19 mouse cellular contexts compared by ENCODE assay signal in the genomic region with DNA sequence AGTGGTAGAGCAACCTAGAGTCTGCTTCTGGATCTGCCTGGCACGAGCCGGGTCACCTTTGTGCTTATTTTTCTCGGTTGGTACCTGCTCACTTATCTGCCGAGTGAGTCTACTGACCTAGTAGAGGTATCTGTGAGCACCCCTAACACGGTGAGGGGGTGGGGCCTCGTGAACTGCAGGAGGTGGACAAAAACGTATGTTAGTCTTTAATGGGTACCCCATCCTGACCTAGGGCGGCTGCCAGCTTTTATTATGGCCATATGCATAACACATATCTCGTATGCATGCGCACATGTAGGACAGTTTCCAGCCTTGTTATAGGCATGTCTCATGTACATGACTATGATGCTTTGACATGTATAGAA. TPM values are rescaled to one million over a fixed set of nuclear protein-coding genes. Genes with fewer than 3 reads are reported as not detected.
DNase-seq lines count a peak whose midpoint lies in the region; ATAC-seq and TF ChIP-seq lines count a peak whose summit lies in the region.
"Had no signal": no experiment of that assay in that cellular context is flagged by ENCODE, and none has a peak within 500 bp of the region (broad histone marks: within the 10 kb centered on the region; RNA-seq: fewer than 3 reads in every experiment).

No protein-coding gene starts in this region.

- 87% methylated on average over 10 of the region's 10 CpGs for WGBS in forebrain, embryonic 14.5 days
- 92% methylated on average over 10 of the region's 10 CpGs for WGBS in midbrain, embryonic 10.5 days
- 87% methylated on average over 10 of the region's 10 CpGs for WGBS in neural tube, embryonic 14.5 days
- whole genome bisulfite sequencing in lung, adult 2 months, result 87% methylated on average over 10 of the region's 10 CpGs
- WGBS in liver, embryonic 11.5 days, result 85% methylated on average over 10 of the region's 10 CpGs

- H3K4me2 ChIP-seq in forebrain, embryonic 14.5 days (ENCODE audit: low read length), result peak overlapping the region; percentile 77
- peak overlapping the region; percentile 81 for H3K4me2 ChIP-seq in neural tube, embryonic 14.5 days (ENCODE audit: low read depth, low read length)
- no peak overlapping the region for H3K4me2 ChIP-seq in liver, embryonic 11.5 days

- no peaks in the 10 kb centered on the region for H3K9me3 ChIP-seq in forebrain, embryonic 14.5 days (replicated peaks; ENCODE audit: control insufficient read depth, low read length)
- no peaks in the 10 kb centered on the region for H3K9me3 ChIP-seq in midbrain, embryonic 10.5 days (replicated peaks)
- H3K9me3 ChIP-seq in neural tube, embryonic 14.5 days (ENCODE audit: control insufficient read depth, low read length), result no peaks in the 10 kb centered on the region
- H3K9me3 ChIP-seq in liver, embryonic 11.5 days (ENCODE audit: control insufficient read depth, low read length), result no peaks in the 10 kb centered on the region
- H3K9me3 ChIP-seq: embryonic facial prominence, embryonic 13.5 days; limb, embryonic 10.5 days had no signal

- H3K27ac ChIP-seq in layer of hippocampus, adult 2 months, result peak overlapping the region; percentile 90
- no peak overlapping the region for H3K27ac ChIP-seq in forebrain, embryonic 14.5 days (ENCODE audit: low read depth, low read length)
- H3K27ac ChIP-seq in midbrain, embryonic 10.5 days (replicated peaks), result no peak overlapping the region
- H3K27ac ChIP-seq in neural tube, embryonic 14.5 days (ENCODE audit: low read depth, low read length), result no peak overlapping the region
- H3K27ac ChIP-seq in liver, embryonic 11.5 days (ENCODE audit: low read depth, low read length), result no peak overlapping the region
- H3K27ac ChIP-seq: embryonic facial prominence, embryonic 13.5 days; liver, embryonic 14.5 days; stomach, postnatal 0 days had no signal

- peak overlapping the region; percentile 60 for H3K4me3 ChIP-seq in layer of hippocampus, adult 2 months
- peak overlapping the region; percentile 41 for H3K4me3 ChIP-seq in forebrain, embryonic 14.5 days (ENCODE audit: low read depth, low read length)
- peak overlapping the region; percentile 53; the same call in 1 of the 2 replicates for H3K4me3 ChIP-seq in midbrain, embryonic 10.5 days
- peak overlapping the region; percentile 42 for H3K4me3 ChIP-seq in neural tube, embryonic 14.5 days (ENCODE audit: low read depth, low read length)
- no peak overlapping the region for H3K4me3 ChIP-seq in lung, adult 2 months (replicated peaks; ENCODE audit: extremely low read depth, low read depth, low read length)
- no peak overlapping the region for H3K4me3 ChIP-seq in liver, embryonic 11.5 days (ENCODE audit: low read depth, low read length)
- H3K4me3 ChIP-seq: limb, embryonic 10.5 days had no signal

- ATAC-seq in forebrain, embryonic 14.5 days, result no peak
- ATAC-seq in neural tube, embryonic 14.5 days (ENCODE audit: low read depth), result no peak
- ATAC-seq in liver, embryonic 11.5 days (replicated peaks; ENCODE audit: low FRiP score), result no peak
- ATAC-seq: inflammation-experienced regulatory T-cells, adult 6 months had no signal

- no peaks in the 10 kb centered on the region for H3K36me3 ChIP-seq in forebrain, embryonic 14.5 days (ENCODE audit: control insufficient read depth, insufficient read depth, low read length)
- H3K36me3 ChIP-seq in midbrain, embryonic 10.5 days, result no peaks in the 10 kb centered on the region
- no peaks in the 10 kb centered on the region for H3K36me3 ChIP-seq in neural tube, embryonic 14.5 days (ENCODE audit: control insufficient read depth, insufficient read depth, low read length)
- no peaks in the 10 kb centered on the region for H3K36me3 ChIP-seq in liver, embryonic 11.5 days (ENCODE audit: control insufficient read depth, insufficient read depth, low read length)

- TF ChIP-seq POLR2A in lung, adult 2 months (IDR thresholded peaks at IDR 0.05; ENCODE audit: borderline replicate concordance, extremely low read depth, low read depth, low read length), result no peak

- no peaks in the 10 kb centered on the region for H3K27me3 ChIP-seq in forebrain, embryonic 14.5 days (replicated peaks; ENCODE audit: control insufficient read depth, insufficient read depth, low read length)
- peaks cover 24% of the 10 kb centered on the region for H3K27me3 ChIP-seq in midbrain, embryonic 10.5 days (ENCODE audit: low read depth, poor library complexity, severe bottlenecking)
- H3K27me3 ChIP-seq in neural tube, embryonic 14.5 days (ENCODE audit: control insufficient read depth, insufficient read depth, low read length), result no peaks in the 10 kb centered on the region
- H3K27me3 ChIP-seq in liver, embryonic 11.5 days (replicated peaks; ENCODE audit: control insufficient read depth, insufficient read depth, low read length), result no peaks in the 10 kb centered on the region
- H3K27me3 ChIP-seq: embryonic facial prominence, embryonic 13.5 days had no signal

- H3K9ac ChIP-seq in forebrain, embryonic 14.5 days (ENCODE audit: low read length), result peak overlapping the region; percentile 73
- H3K9ac ChIP-seq in neural tube, embryonic 14.5 days (replicated peaks; ENCODE audit: low read depth, low read length), result 0 out of 2 replicates have a peak overlapping the region, but pooled peaks have one; percentile 29
- H3K9ac ChIP-seq in liver, embryonic 11.5 days (ENCODE audit: low read depth, low read length), result no peak overlapping the region
- H3K9ac ChIP-seq: liver, embryonic 14.5 days had no signal

- peaks cover 20% of the 10 kb centered on the region for H3K4me1 ChIP-seq in forebrain, embryonic 14.5 days (ENCODE audit: control insufficient read depth, insufficient read depth, low read length)
- peaks cover 23% of the 10 kb centered on the region for H3K4me1 ChIP-seq in midbrain, embryonic 10.5 days
- peaks cover 24% of the 10 kb centered on the region for H3K4me1 ChIP-seq in neural tube, embryonic 14.5 days (ENCODE audit: control insufficient read depth, insufficient read depth, low read length)
- H3K4me1 ChIP-seq in lung, adult 2 months (ENCODE audit: control insufficient read depth, insufficient read depth, low read length), result no peaks in the 10 kb centered on the region
- no peaks in the 10 kb centered on the region for H3K4me1 ChIP-seq in liver, embryonic 11.5 days (replicated peaks; ENCODE audit: control insufficient read depth, insufficient read depth, low read length)

- no peak for DNase-seq in layer of hippocampus, adult 2 months (ENCODE audit: low spot score in 2 of 2)
- no peak for DNase-seq in layer of hippocampus, adult 18-20 months (ENCODE audit: low spot score in 2 of 2)
- DNase-seq in forebrain, embryonic 14.5 days (ENCODE audit: low spot score), result no peak
- no peak for DNase-seq in midbrain, embryonic 10.5 days (ENCODE audit: low spot score)
- no peak for DNase-seq in lung, adult 2 months
- no peak for DNase-seq in liver, embryonic 11.5 days (ENCODE audit: low spot score)
- DNase-seq in MN1 (ENCODE audit: low spot score), result no peak
- DNase-seq: layer of hippocampus, adult 9-11 months; lung, postnatal 36 days; spleen, adult 18-20 months; thymus, postnatal 36 days had no signal

- TF ChIP-seq CTCF in layer of hippocampus, adult 2 months (conservative IDR thresholded peaks at IDR 0.05), result no peak
- TF ChIP-seq CTCF in lung, adult 2 months (IDR thresholded peaks at IDR 0.05; ENCODE audit: insufficient read depth, low read length), result no peak

RNA-seq across cellular contexts. Expression of gene Acr, which starts 34.3 kb away (rescaled TPM):
- 1 to 10 TPM in 1 of 2 experiments, under 1 TPM in 1; 0.92 to 1.3 TPM for total RNA-seq in layer of hippocampus, adult 2 months (2021)
- total RNA-seq in layer of hippocampus, adult 18-20 months (2021), result 1 to 10 TPM in 1 of 2 experiments, under 1 TPM in 1; 0.66 to 1.0 TPM
- 0.63 and 1.2 TPM in 2 replicates for polyA plus RNA-seq in forebrain, embryonic 14.5 days (2014; fragmentation: Nextera tagmentation; extraction: Ambion mirVana)
- polyA plus RNA-seq in midbrain, embryonic 10.5 days (2016; fragmentation: Nextera tagmentation; extraction: Ambion mirVana), result 0.10 and 0.47 TPM in 2 replicates
- polyA plus RNA-seq in neural tube, embryonic 14.5 days (2014; fragmentation: Nextera tagmentation; extraction: Ambion mirVana), result 2.0 and 2.6 TPM in 2 replicates
- 2.8 and 2.9 TPM in 2 replicates for polyA plus RNA-seq in lung, adult 2 months (2012; rRNA removed)
- polyA plus RNA-seq in liver, embryonic 11.5 days (2014; fragmentation: Nextera tagmentation; extraction: Ambion mirVana), result 0.11 TPM in 1 of 2 replicates, not detected in the other
- total RNA-seq: MEL; monocyte, adult 5-6 weeks had no signal
- polyA plus RNA-seq: inflammation-experienced regulatory T-cells, adult 6 months; limb, embryonic 10.5 days; stomach, postnatal 0 days had no signal

RNA-seq across cellular contexts. Expression of gene Shank3, which starts 34.4 kb away (rescaled TPM):
- 100 to 1,000 TPM; 243 to 251 TPM for total RNA-seq in layer of hippocampus, adult 2 months (2021)
- 100 to 1,000 TPM; 232 to 243 TPM for total RNA-seq in layer of hippocampus, adult 18-20 months (2021)
- 4.8 and 6.0 TPM in 2 replicates for polyA plus RNA-seq in forebrain, embryonic 14.5 days (2014; fragmentation: Nextera tagmentation; extraction: Ambion mirVana)
- 2.1 and 2.6 TPM in 2 replicates for polyA plus RNA-seq in midbrain, embryonic 10.5 days (2016; fragmentation: Nextera tagmentation; extraction: Ambion mirVana)
- 7.4 and 10.1 TPM in 2 replicates for polyA plus RNA-seq in neural tube, embryonic 14.5 days (2014; fragmentation: Nextera tagmentation; extraction: Ambion mirVana)
- polyA plus RNA-seq in lung, adult 2 months (2012; rRNA removed), result 103 and 141 TPM in 2 replicates
- polyA plus RNA-seq in liver, embryonic 11.5 days (2014; fragmentation: Nextera tagmentation; extraction: Ambion mirVana), result 1.1 and 1.7 TPM in 2 replicates
- total RNA-seq: monocyte, adult 5-6 weeks had no signal
- polyA plus RNA-seq: inflammation-experienced regulatory T-cells, adult 6 months had no signal

RNA-seq across cellular contexts. Expression of gene Arsa, which starts 56.6 kb away (rescaled TPM):
- total RNA-seq in layer of hippocampus, adult 2 months (2021), result 10 to 100 TPM; 29.2 to 31.4 TPM
- 10 to 100 TPM; 28.1 to 29.6 TPM for total RNA-seq in layer of hippocampus, adult 18-20 months (2021)
- polyA plus RNA-seq in forebrain, embryonic 14.5 days (2014; fragmentation: Nextera tagmentation; extraction: Ambion mirVana), result 14.0 and 16.5 TPM in 2 replicates
- polyA plus RNA-seq in midbrain, embryonic 10.5 days (2016; fragmentation: Nextera tagmentation; extraction: Ambion mirVana), result 13.5 and 14.0 TPM in 2 replicates
- 17.3 and 18.9 TPM in 2 replicates for polyA plus RNA-seq in neural tube, embryonic 14.5 days (2014; fragmentation: Nextera tagmentation; extraction: Ambion mirVana)
- 57.7 and 62.4 TPM in 2 replicates for polyA plus RNA-seq in lung, adult 2 months (2012; rRNA removed)
- polyA plus RNA-seq in liver, embryonic 11.5 days (2014; fragmentation: Nextera tagmentation; extraction: Ambion mirVana), result 8.6 and 9.0 TPM in 2 replicates

RNA-seq across cellular contexts. Expression of gene Rabl2, which starts 57.9 kb away (rescaled TPM):
- total RNA-seq in layer of hippocampus, adult 2 months (2021), result 10 to 100 TPM; 29.6 to 29.9 TPM
- total RNA-seq in layer of hippocampus, adult 18-20 months (2021), result 10 to 100 TPM; 25.9 to 28.6 TPM
- polyA plus RNA-seq in forebrain, embryonic 14.5 days (2014; fragmentation: Nextera tagmentation; extraction: Ambion mirVana), result 61.9 and 67.0 TPM in 2 replicates
- polyA plus RNA-seq in midbrain, embryonic 10.5 days (2016; fragmentation: Nextera tagmentation; extraction: Ambion mirVana), result 80.1 and 80.7 TPM in 2 replicates
- polyA plus RNA-seq in neural tube, embryonic 14.5 days (2014; fragmentation: Nextera tagmentation; extraction: Ambion mirVana), result 80.3 and 99.6 TPM in 2 replicates
- 14.7 and 18.7 TPM in 2 replicates for polyA plus RNA-seq in lung, adult 2 months (2012; rRNA removed)
- polyA plus RNA-seq in liver, embryonic 11.5 days (2014; fragmentation: Nextera tagmentation; extraction: Ambion mirVana), result 24.8 and 27.1 TPM in 2 replicates

Comparison
In these comparisons a context has a peak if more than half of its experiments do, and no peak if none do; other contexts are left out.
1. H3K4me3 ChIP-seq: peak in layer of hippocampus, adult 2 months (single experiment), forebrain, embryonic 14.5 days (single experiment), midbrain, embryonic 10.5 days (single experiment) and neural tube, embryonic 14.5 days (single experiment); none in lung, adult 2 months (single experiment) and liver, embryonic 11.5 days (single experiment).